Mouse (Mus musculus) CH12.LX (cell line): Measurements from ENCODE around the gene Zbtb48. TPM values are rescaled to one million over a fixed set of nuclear protein-coding genes. Genes with fewer than 3 reads are reported as not detected.

Experiments used
- DNase-seq: peaks from one replicate; pipeline ENCODE4 v3.0.0-alpha.2; 2013; ENCODE audit errors: extremely low read depth
- H3K27ac ChIP-seq: 2 replicates; pipeline ENCODE4 v1.5.1; 2012; ENCODE audit warnings: low read depth, mild to moderate bottlenecking, control low read depth, moderate library complexity; ENCODE audit not compliant: insufficient read depth
- H3K27me3 ChIP-seq: replicated peaks from 2 replicates; pipeline ENCODE3; 2012; ENCODE audit warnings: inconsistent platforms
- H3K36me3 ChIP-seq, 2 experiments: replicated peaks in 1 of 2; 2 replicates each; pipeline versions ENCODE3 to v1.6.1; 2012; ENCODE audit warnings: inconsistent platforms in 1 of 2, low read length in 1 of 2, mild to moderate bottlenecking in 1 of 2, mixed read lengths in 1 of 2, moderate library complexity in 1 of 2; ENCODE audit not compliant: control insufficient read depth in 1 of 2, insufficient read depth in 1 of 2
- H3K4me1 ChIP-seq, 2 experiments: 2 replicates each; pipeline ENCODE4 v1.6.1; 2012; ENCODE audit warnings: inconsistent platforms in 1 of 2, moderate library complexity in 1 of 2; ENCODE audit not compliant: insufficient read depth in 2 of 2, control insufficient read depth in 1 of 2
- H3K4me2 ChIP-seq: 2 replicates; pipeline ENCODE4 v1.6.1; 2012; ENCODE audit warnings: low read depth, mild to moderate bottlenecking, control low read depth; ENCODE audit not compliant: poor library complexity, insufficient read depth, severe bottlenecking
- H3K4me3 ChIP-seq, 3 experiments: fragments of 150-350 bp in 1 of 3; sonication (generic) in 1 of 3; replicated peaks in 1 of 3; 2 replicates each; pipeline versions ENCODE3 to v1.5.1; 2011 to 2012; ENCODE audit warnings: low read depth in 2 of 3, low read length in 2 of 3, mild to moderate bottlenecking in 2 of 3, moderate library complexity in 2 of 3, control low read depth in 1 of 3, improper control_type of control experiment in 1 of 3, inconsistent platforms in 1 of 3, mixed read lengths in 1 of 3; ENCODE audit not compliant: poor library complexity in 1 of 3
- H3K79me2 ChIP-seq: replicated peaks from 2 replicates; pipeline ENCODE4 v1.6.1; 2012; ENCODE audit warnings: mild to moderate bottlenecking, moderate library complexity; ENCODE audit not compliant: control insufficient read depth, poor library complexity, insufficient read depth, severe bottlenecking; ENCODE audit errors: extremely low read depth
- H3K9ac ChIP-seq: 2 replicates; pipeline ENCODE4 v1.6.1; 2012; ENCODE audit warnings: low read depth, mild to moderate bottlenecking, control low read depth, moderate library complexity; ENCODE audit not compliant: insufficient read depth
- H3K9me3 ChIP-seq: replicated peaks from 2 replicates; pipeline ENCODE3; 2012; ENCODE audit warnings: low read length, inconsistent platforms, mixed read lengths
- CTCF ChIP-seq, 2 experiments: IDR thresholded peaks in 1 of 2; conservative IDR thresholded peaks in 1 of 2; 2 replicates each; pipeline ENCODE4 v1.5.1; 2011 to 2012; ENCODE audit warnings: low read depth in 2 of 2, low read length in 2 of 2, improper control_type of control experiment in 1 of 2, inconsistent platforms in 1 of 2, mild to moderate bottlenecking in 1 of 2, moderate library complexity in 1 of 2
- E2F4 ChIP-seq: IDR thresholded peaks from 2 replicates; pipeline ENCODE4 v1.6.1; 2011; ENCODE audit warnings: low read depth, low read length, improper control_type of control experiment; ENCODE audit not compliant: insufficient replicate concordance
- ELF1 ChIP-seq: IDR thresholded peaks from 2 replicates; pipeline ENCODE4 v1.6.1; 2014; ENCODE audit warnings: low read depth, mild to moderate bottlenecking, inconsistent platforms, low read length, improper control_type of control experiment
- EP300 ChIP-seq: IDR thresholded peaks from 2 replicates; pipeline ENCODE4 v1.6.1; 2011; ENCODE audit warnings: low read length, improper control_type of control experiment
- ETS1 ChIP-seq: conservative IDR thresholded peaks from 2 replicates; pipeline ENCODE4 v1.6.1; 2012; ENCODE audit warnings: low read depth, mild to moderate bottlenecking, inconsistent platforms, low read length, improper control_type of control experiment, moderate library complexity
- GABPA ChIP-seq: IDR thresholded peaks from 2 replicates; pipeline ENCODE4 v1.6.1; 2012; ENCODE audit warnings: low read depth, low read length, improper control_type of control experiment, inconsistent platforms; ENCODE audit not compliant: insufficient replicate concordance
- HCFC1 ChIP-seq: IDR thresholded peaks from 2 replicates; pipeline ENCODE4 v1.6.1; 2012; ENCODE audit warnings: low read depth, mild to moderate bottlenecking, inconsistent platforms, low read length, improper control_type of control experiment
- IRF4 ChIP-seq: IDR thresholded peaks from 2 replicates; pipeline ENCODE4 v1.6.1; 2014; ENCODE audit warnings: low read depth, mild to moderate bottlenecking, inconsistent platforms, low read length, improper control_type of control experiment
- JUN ChIP-seq: IDR thresholded peaks from 2 replicates; pipeline ENCODE4 v1.6.1; 2011; ENCODE audit warnings: low read depth, mild to moderate bottlenecking, low read length, improper control_type of control experiment, moderate library complexity; ENCODE audit not compliant: insufficient read depth
- JUND ChIP-seq: conservative IDR thresholded peaks from 2 replicates; pipeline ENCODE4 v1.6.1; 2011; ENCODE audit warnings: low read depth, low read length, improper control_type of control experiment
- KAT2A ChIP-seq: IDR thresholded peaks from 2 replicates; pipeline ENCODE4 v1.6.1; 2012; ENCODE audit warnings: low read length, improper control_type of control experiment, inconsistent platforms; ENCODE audit not compliant: insufficient replicate concordance
- MAFK ChIP-seq: IDR thresholded peaks from 2 replicates; pipeline ENCODE4 v1.6.1; 2011; ENCODE audit warnings: low read length, improper control_type of control experiment; ENCODE audit not compliant: insufficient replicate concordance
- MAX ChIP-seq: IDR thresholded peaks from 2 replicates; pipeline ENCODE4 v1.6.1; 2011; ENCODE audit warnings: low read length, improper control_type of control experiment
- MEF2A ChIP-seq: IDR thresholded peaks from 2 replicates; pipeline ENCODE4 v1.6.1; 2014; ENCODE audit warnings: low read depth, mild to moderate bottlenecking, inconsistent platforms, low read length, improper control_type of control experiment, borderline replicate concordance
- MXI1 ChIP-seq: IDR thresholded peaks from 2 replicates; pipeline ENCODE4 v1.6.1; 2011; ENCODE audit warnings: mild to moderate bottlenecking, low read depth, low read length, improper control_type of control experiment
- NELFE ChIP-seq: IDR thresholded peaks from 2 replicates; pipeline ENCODE4 v1.6.1; 2011; ENCODE audit warnings: low read depth, low read length, improper control_type of control experiment
- NRF1 ChIP-seq: IDR thresholded peaks from 2 replicates; pipeline ENCODE4 v1.6.1; 2014; ENCODE audit warnings: low read depth, mild to moderate bottlenecking, inconsistent platforms, low read length, improper control_type of control experiment, moderate library complexity
- PAX5 ChIP-seq: IDR thresholded peaks from 2 replicates; pipeline ENCODE4 v1.6.1; 2012; ENCODE audit warnings: low read length, inconsistent platforms, mixed read lengths
- POLR2A ChIP-seq: IDR thresholded peaks from 2 replicates; pipeline ENCODE4 v1.6.1; 2011; ENCODE audit warnings: low read depth, mild to moderate bottlenecking, improper control_type of control experiment, low read length
- POLR2AphosphoS2 ChIP-seq: IDR thresholded peaks from 2 replicates; pipeline ENCODE4 v1.6.1; 2011; ENCODE audit warnings: low read depth, low read length, improper control_type of control experiment
- RAD21 ChIP-seq: IDR thresholded peaks from 2 replicates; pipeline ENCODE4 v1.6.1; 2011; ENCODE audit warnings: low read depth, mild to moderate bottlenecking, low read length, improper control_type of control experiment, moderate library complexity
- SMC3 ChIP-seq: IDR thresholded peaks from 2 replicates; pipeline ENCODE4 v1.6.1; 2011; ENCODE audit warnings: low read depth, low read length, improper control_type of control experiment
- TBP ChIP-seq: conservative IDR thresholded peaks from 2 replicates; pipeline ENCODE4 v1.6.1; 2011; ENCODE audit warnings: low read depth, low read length, improper control_type of control experiment
- USF1 ChIP-seq: IDR thresholded peaks from 2 replicates; pipeline ENCODE4 v1.6.1; 2014; ENCODE audit warnings: low read depth, mild to moderate bottlenecking, inconsistent platforms, low read length, improper control_type of control experiment
- USF2 ChIP-seq: conservative IDR thresholded peaks from 2 replicates; pipeline ENCODE4 v1.6.1; 2011; ENCODE audit warnings: low read depth, low read length, improper control_type of control experiment
- ZC3H11A ChIP-seq: IDR thresholded peaks from 2 replicates; pipeline ENCODE4 v1.6.1; 2012; ENCODE audit warnings: low read depth, mild to moderate bottlenecking, inconsistent platforms, low read length, improper control_type of control experiment
- ZKSCAN1 ChIP-seq: IDR thresholded peaks from 2 replicates; pipeline ENCODE4 v1.6.1; 2012; ENCODE audit warnings: low read depth, inconsistent platforms, low read length, improper control_type of control experiment, borderline replicate concordance
- ZNF384 ChIP-seq: IDR thresholded peaks from 2 replicates; pipeline ENCODE4 v1.6.1; 2012; ENCODE audit warnings: low read depth, low read length, improper control_type of control experiment, inconsistent platforms
- dilution Hi-C: fragments of 300-500 bp; cut with MboI; formaldehyde crosslinking; loops from 2 replicates; pipeline ENCODE4 v1.14.3; 2020; ENCODE audit warnings: low sequenced_read_pairs; ENCODE audit not compliant: extremely low pct_unique_long_range_greater_than_20kb, extremely low pct_ligation_motif_present
- in situ Hi-C: fragments of 300-500 bp; cut with MboI; formaldehyde crosslinking; loops from 3 replicates; pipeline ENCODE4 v1.14.3; 2019; ENCODE audit warnings: low sequenced_read_pairs, low pct_ligation_motif_present, low pct_unique_long_range_greater_than_20kb, mixed read lengths
- polyA plus RNA-seq: library from polyadenylated mRNA; unstranded; fragments of >175 nt; gene quantifications from 2 replicates; pipeline ENCODE4 v1.2.1, GENCODE M21; 2012; ENCODE audit warnings: low read depth; ENCODE audit not compliant: insufficient read length
- total RNA-seq, 2 experiments: library from RNA; depleted of rRNA; stranded (reverse); fragments of 300-350 nt in 1 of 2; fragments of >200 nt in 1 of 2; gene quantifications; 2 replicates each; pipeline ENCODE4 v1.2.3; 2012 to 2014

The Zbtb48 gene
- total and polyA plus RNA-seq, 3 experiments, result 7.4 to 13.6 (median 10.5) TPM

DNA sequence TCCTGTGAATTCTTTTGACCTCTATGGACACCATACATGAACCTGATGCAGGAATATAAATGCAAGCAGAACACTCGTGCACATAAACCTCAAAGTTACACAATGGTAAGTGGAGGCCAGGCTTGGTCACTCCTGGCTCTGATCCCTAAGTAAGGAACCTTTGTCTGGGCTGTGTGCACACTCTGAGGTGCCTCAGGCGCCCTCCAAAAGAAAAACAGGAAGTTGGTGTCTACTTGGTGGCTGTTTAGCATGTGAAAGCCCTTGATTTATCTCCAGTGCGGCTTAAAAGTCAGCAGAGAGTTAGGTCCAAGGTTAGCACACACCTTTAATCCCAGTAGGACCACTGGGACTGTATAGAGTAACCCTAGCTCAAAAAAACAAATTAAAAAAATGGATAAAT lies 28.0 kb downstream of the Zbtb48 start:
- dilution Hi-C loops, result no loop called here
- H3K4me2 ChIP-seq, result no peak overlapping the region
- H3K9me3 ChIP-seq, result no peaks in the 10 kb centered on the region
- in situ Hi-C loops, result no loop called here
- H3K4me1 ChIP-seq, result peaks cover 5 to 14% of the 10 kb centered on the region in 2 experiments
- H3K27ac ChIP-seq, result no peak overlapping the region
- H3K4me3 ChIP-seq, result no peak overlapping the region
- H3K9ac ChIP-seq, result no peak overlapping the region
- no peaks in the 10 kb centered on the region for H3K36me3 ChIP-seq
- H3K79me2 ChIP-seq, result 0 out of 2 replicates have a peak, but pooled peaks cover 4% of the 10 kb centered on the region
- TF ChIP-seq ETS1, result no peak
- TF ChIP-seq ELF1, result peak; percentile 32; the same call in 1 of the 2 replicates
- TF ChIP-seq, all 38 proteins: peak for 1
- peaks cover 15% of the 10 kb centered on the region for H3K27me3 ChIP-seq
- DNase-seq, result no peak

- in situ Hi-C loops, result no loop called here
- H3K27ac ChIP-seq, result no peak overlapping the region
- peaks cover 15% of the 10 kb centered on the region for H3K27me3 ChIP-seq
- H3K9me3 ChIP-seq, result no peaks in the 10 kb centered on the region
- peaks cover 6 to 15% of the 10 kb centered on the region in 2 experiments for H3K4me1 ChIP-seq
- no peak for DNase-seq
- H3K9ac ChIP-seq, result no peak overlapping the region
- H3K36me3 ChIP-seq, result peaks cover 0 to 8% of the 10 kb centered on the region in 2 experiments
- H3K4me2 ChIP-seq, result peak overlapping the region; percentile 89
- H3K79me2 ChIP-seq, result 0 out of 2 replicates have a peak, but pooled peaks cover 4% of the 10 kb centered on the region
- dilution Hi-C loops, result no loop called here
- TF ChIP-seq NELFE (no peak), TBP (no peak), SMC3 (no peak), POLR2AphosphoS2 (no peak), MEF2A (no peak), KAT2A (no peak), HCFC1 (no peak), MXI1 (no peak), ZNF384 (no peak), RAD21 (no peak), ZC3H11A (no peak)
- H3K4me3 ChIP-seq, result no peak overlapping the region
These were observed 29.8 kb downstream of the Zbtb48 start for GRCm38 (mm10) chr4:151997701-151998100.

DNA sequence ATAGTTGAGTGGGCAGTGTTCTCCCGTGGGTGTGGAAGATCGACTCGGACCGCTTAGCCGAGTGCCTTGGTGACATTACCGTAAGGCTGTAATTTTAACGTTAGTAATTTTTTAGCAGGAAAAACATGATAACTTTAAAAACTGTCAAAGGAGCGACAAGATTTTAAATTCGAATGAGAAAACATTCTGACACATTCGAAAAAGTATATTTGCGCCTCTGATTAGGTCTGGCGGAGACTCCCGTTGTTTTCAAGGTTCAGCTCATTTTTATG lies 30.6 kb downstream of the Zbtb48 start:
- H3K27ac ChIP-seq, result peak overlapping the region; percentile 40; the same call in 1 of the 2 replicates
- TF ChIP-seq JUND, result no peak
- no peak for TF ChIP-seq PAX5
- no peak for TF ChIP-seq ELF1
- no peak for TF ChIP-seq KAT2A
- TF ChIP-seq EP300, result no peak
- TF ChIP-seq CTCF (conservative IDR thresholded peaks at IDR 0.05 in 1 of 2, IDR thresholded peaks at IDR 0.05 in 1 of 2; ENCODE audit: low read depth in 2 of 2, low read length in 2 of 2), result no peak
- no peak for TF ChIP-seq MAX
- no peak for TF ChIP-seq USF1
- no peak for TF ChIP-seq JUN
- no peak for TF ChIP-seq ZKSCAN1
- TF ChIP-seq MAFK, result no peak
- no peak for TF ChIP-seq IRF4
- TF ChIP-seq POLR2A, result no peak
- TF ChIP-seq POLR2AphosphoS2, result no peak
- TF ChIP-seq MEF2A, result no peak
- TF ChIP-seq E2F4, result no peak
- no peak for TF ChIP-seq USF2
- no peak for TF ChIP-seq GABPA
- TF ChIP-seq NRF1, result no peak
- H3K4me3 ChIP-seq, result peak overlapping the region; percentile 66 to 95 (median 95)
- in situ Hi-C loops, result no loop called here
- peak overlapping the region; percentile 89 for H3K4me2 ChIP-seq
- H3K4me1 ChIP-seq, result peaks cover 6 to 15% of the 10 kb centered on the region in 2 experiments
- dilution Hi-C loops, result no loop called here
- H3K36me3 ChIP-seq, result peaks cover 7 to 16% of the 10 kb centered on the region in 2 experiments
- peak overlapping the region; percentile 88 for H3K9ac ChIP-seq
- no peak for DNase-seq
- peaks cover 15% of the 10 kb centered on the region for H3K27me3 ChIP-seq
- 0 out of 2 replicates have a peak, but pooled peaks cover 4% of the 10 kb centered on the region for H3K79me2 ChIP-seq
- H3K9me3 ChIP-seq, result no peaks in the 10 kb centered on the region
